Comparison of ENCODE assay signal across 9 mouse cellular contexts in genomic region chr19:32196976-32197819, GRCm38 (mm10).
DNase-seq lines count a peak whose midpoint lies in the region; ATAC-seq lines count a peak whose summit lies in the region.
"Had no signal": no experiment of that assay in that cellular context is flagged by ENCODE, and none has a peak within 500 bp of the region (broad histone marks: within the 10 kb centered on the region; RNA-seq: fewer than 3 reads in every experiment).

No protein-coding gene starts in this region.

- ATAC-seq in heart, embryonic 14.5 days (ENCODE audit: insufficient number of reproducible peaks, insufficient read depth, low FRiP score, low read depth), result no peak
- ATAC-seq in activated CD4-positive, CD25-positive, alpha-beta regulatory T cell, adult 4 months, result peak; percentile 86
- no peak for ATAC-seq in liver, embryonic 16.5 days (ENCODE audit: low read depth)
- no peak for ATAC-seq in midbrain, embryonic 13.5 days

- H3K9me3 ChIP-seq in heart, embryonic 14.5 days (ENCODE audit: control insufficient read depth, low read length), result no peaks in the 10 kb centered on the region
- no peaks in the 10 kb centered on the region for H3K9me3 ChIP-seq in liver, embryonic 16.5 days (replicated peaks; ENCODE audit: control insufficient read depth, low read length)
- no peaks in the 10 kb centered on the region for H3K9me3 ChIP-seq in midbrain, embryonic 13.5 days

- peaks cover 19 to 51% of the 10 kb centered on the region in 2 experiments for H3K4me1 ChIP-seq in heart, embryonic 14.5 days (ENCODE audit: control insufficient read depth in 2 of 2, insufficient read depth in 2 of 2, low read length in 2 of 2)
- peaks cover 49% of the 10 kb centered on the region for H3K4me1 ChIP-seq in liver, embryonic 16.5 days (ENCODE audit: control insufficient read depth, low read depth, low read length)
- 0 out of 2 replicates have a peak, but pooled peaks cover 5% of the 10 kb centered on the region for H3K4me1 ChIP-seq in midbrain, embryonic 13.5 days (replicated peaks)

- no peaks in the 10 kb centered on the region for H3K27me3 ChIP-seq in heart, embryonic 14.5 days (ENCODE audit: control insufficient read depth, insufficient read depth, low read length)
- H3K27me3 ChIP-seq in liver, embryonic 16.5 days (ENCODE audit: control insufficient read depth, insufficient read depth, low read depth, low read length), result no peaks in the 10 kb centered on the region
- no peaks in the 10 kb centered on the region for H3K27me3 ChIP-seq in midbrain, embryonic 13.5 days

- no peak overlapping the region for H3K4me2 ChIP-seq in heart, embryonic 14.5 days (ENCODE audit: low read length)
- no peak overlapping the region for H3K4me2 ChIP-seq in liver, embryonic 16.5 days (ENCODE audit: low read depth, low read length)
- H3K4me2 ChIP-seq in midbrain, embryonic 13.5 days (replicated peaks), result no peak overlapping the region

- H3K4me3 ChIP-seq in heart, embryonic 14.5 days (ENCODE audit: control insufficient read depth in 1 of 2, insufficient read depth in 1 of 2, low read depth in 1 of 2, low read length in 2 of 2), result no peak overlapping the region
- no peak overlapping the region for H3K4me3 ChIP-seq in liver, embryonic 16.5 days (ENCODE audit: low read depth, low read length)
- H3K4me3 ChIP-seq in midbrain, embryonic 13.5 days (replicated peaks), result no peak overlapping the region

- no peaks in the 10 kb centered on the region for H3K36me3 ChIP-seq in heart, embryonic 14.5 days (ENCODE audit: control insufficient read depth, insufficient read depth, low read length)
- H3K36me3 ChIP-seq in liver, embryonic 16.5 days (ENCODE audit: control insufficient read depth, insufficient read depth), result peaks cover 5% of the 10 kb centered on the region
- H3K36me3 ChIP-seq in midbrain, embryonic 13.5 days, result no peaks in the 10 kb centered on the region

- peak overlapping the region; percentile 2 to 73 for H3K27ac ChIP-seq in heart, embryonic 14.5 days (replicated peaks in 1 of 2; ENCODE audit: control insufficient read depth in 1 of 2, insufficient read depth in 1 of 2, low read depth in 2 of 2, low read length in 2 of 2)
- H3K27ac ChIP-seq in liver, embryonic 16.5 days (ENCODE audit: low read length), result peak overlapping the region; percentile 22
- no peak overlapping the region for H3K27ac ChIP-seq in midbrain, embryonic 13.5 days

- WGBS in heart, embryonic 14.5 days, result 35% methylated on average over 15 of the region's 15 CpGs
- WGBS in liver, embryonic 16.5 days (ENCODE audit: insufficient replicate concordance), result 66% methylated on average over 15 of the region's 15 CpGs
- WGBS in midbrain, embryonic 13.5 days, result 74% methylated on average over 15 of the region's 15 CpGs

- no peak for DNase-seq in heart, adult 9 months (ENCODE audit: low spot score in 2 of 2)
- DNase-seq in 416B (ENCODE audit: low read depth), result peak; percentile 47
- DNase-seq in cerebellum, adult 11-12 months, result no peak
- DNase-seq in right cerebral cortex, postnatal 14 days, result no peak
- DNase-seq: kidney, adult 11 months had no signal

- H3K9ac ChIP-seq in heart, embryonic 14.5 days (ENCODE audit: low read length), result no peak overlapping the region
- no peak overlapping the region for H3K9ac ChIP-seq in liver, embryonic 16.5 days (ENCODE audit: low read depth, low read length)
- H3K9ac ChIP-seq in midbrain, embryonic 13.5 days (replicated peaks), result no peak overlapping the region
